Comparison of ENCODE assay signal across 9 mouse cellular contexts in the genomic region with DNA sequence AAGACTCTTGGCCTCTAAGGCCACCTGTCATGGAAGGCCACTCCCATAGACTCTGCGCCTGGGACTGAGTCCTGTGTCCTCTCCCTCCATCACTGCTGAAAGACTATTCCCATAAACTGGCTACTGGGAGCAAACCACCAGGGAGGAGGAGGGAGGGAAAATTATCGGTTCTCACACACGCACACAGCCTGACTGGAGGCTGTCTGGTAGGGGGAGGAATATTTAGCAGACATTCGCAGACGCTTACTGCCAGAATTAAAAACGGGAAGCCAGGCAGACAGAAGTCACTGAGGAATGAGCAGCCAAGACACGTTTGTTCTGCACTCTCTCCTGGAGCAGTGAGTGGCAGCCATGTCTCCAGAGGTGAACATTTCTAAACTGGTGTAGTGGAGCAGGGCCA. TPM values are rescaled to one million over a fixed set of nuclear protein-coding genes. Genes with fewer than 3 reads are reported as not detected.
DNase-seq lines count a peak whose midpoint lies in the region; ATAC-seq and TF ChIP-seq lines count a peak whose summit lies in the region.
"Had no signal": no experiment of that assay in that cellular context is flagged by ENCODE, and none has a peak within 500 bp of the region (broad histone marks: within the 10 kb centered on the region; RNA-seq: fewer than 3 reads in every experiment).

No protein-coding gene starts in this region.

- ATAC-seq in kidney, postnatal 0 days (replicated peaks; ENCODE audit: low FRiP score, low read depth), result no peak
- ATAC-seq in forebrain, postnatal 0 days, result peak; percentile 82
- ATAC-seq in intestine, postnatal 0 days, result no peak

- H3K27ac ChIP-seq in kidney, postnatal 0 days, result peak overlapping the region; percentile 25; the same call in 1 of the 2 replicates
- no peak overlapping the region; the same call in 1 of the 2 replicates for H3K27ac ChIP-seq in kidney, adult 2 months (ENCODE audit: insufficient read depth, low read depth, low read length)
- H3K27ac ChIP-seq in forebrain, postnatal 0 days (ENCODE audit: low read depth, low read length), result no peak overlapping the region
- no peak overlapping the region; the same call in 1 of the 2 replicates for H3K27ac ChIP-seq in intestine, postnatal 0 days (ENCODE audit: low read depth, low read length)
- H3K27ac ChIP-seq in thymus, adult 2 months (ENCODE audit: control insufficient read depth, insufficient read depth, low read length), result no peak overlapping the region

- no peak for TF ChIP-seq POLR2A in kidney, adult 2 months (IDR thresholded peaks at IDR 0.05; ENCODE audit: low read depth, low read length)
- TF ChIP-seq POLR2A in thymus, adult 2 months (IDR thresholded peaks at IDR 0.05; ENCODE audit: control insufficient read depth, extremely low read depth, insufficient read depth, low read length, poor library complexity), result no peak

- no peak overlapping the region for H3K4me2 ChIP-seq in kidney, postnatal 0 days (ENCODE audit: low read length)
- no peak overlapping the region for H3K4me2 ChIP-seq in forebrain, postnatal 0 days (ENCODE audit: low read depth)
- H3K4me2 ChIP-seq in intestine, postnatal 0 days (replicated peaks; ENCODE audit: low read depth), result no peak overlapping the region

- peaks cover 31% of the 10 kb centered on the region for H3K4me1 ChIP-seq in kidney, postnatal 0 days (replicated peaks; ENCODE audit: insufficient read depth, low read length)
- peaks cover 21% of the 10 kb centered on the region; the same call in 1 of the 2 replicates for H3K4me1 ChIP-seq in kidney, adult 2 months (ENCODE audit: control insufficient read depth, insufficient read depth, low read length)
- peaks cover 42% of the 10 kb centered on the region for H3K4me1 ChIP-seq in forebrain, postnatal 0 days (ENCODE audit: insufficient read depth)
- H3K4me1 ChIP-seq in intestine, postnatal 0 days (replicated peaks; ENCODE audit: control insufficient read depth, insufficient read depth, low read length), result peaks cover 13% of the 10 kb centered on the region; the same call in 1 of the 2 replicates
- peaks cover 13% of the 10 kb centered on the region for H3K4me1 ChIP-seq in thymus, adult 2 months (replicated peaks; ENCODE audit: control insufficient read depth, insufficient read depth, low read length)

- H3K4me3 ChIP-seq in kidney, postnatal 0 days (replicated peaks; ENCODE audit: low read depth, low read length), result no peak overlapping the region
- no peak overlapping the region for H3K4me3 ChIP-seq in kidney, adult 2 months (ENCODE audit: insufficient read depth, low read depth, low read length)
- H3K4me3 ChIP-seq in forebrain, postnatal 0 days (ENCODE audit: low read depth, low read length), result no peak overlapping the region
- H3K4me3 ChIP-seq in intestine, postnatal 0 days (ENCODE audit: low read depth, low read length), result no peak overlapping the region
- no peak overlapping the region for H3K4me3 ChIP-seq in thymus, adult 2 months (ENCODE audit: control insufficient read depth, insufficient read depth, low read length)

- WGBS in kidney, postnatal 0 days, result 35% methylated on average over 7 of the region's 7 CpGs
- 48% methylated on average over 7 of the region's 7 CpGs for WGBS in kidney, adult 2 months
- WGBS in forebrain, postnatal 0 days, result 24% methylated on average over 7 of the region's 7 CpGs
- 45% methylated on average over 7 of the region's 7 CpGs for WGBS in intestine, postnatal 0 days
- 63% methylated on average over 7 of the region's 7 CpGs for WGBS in thymus, adult 2 months

- no peak for DNase-seq in kidney, postnatal 0 days (ENCODE audit: low spot score)
- DNase-seq in kidney, adult 2 months, result no peak
- peak; percentile 81 for DNase-seq in brain, adult 2 months (ENCODE audit: low read depth, low spot score)
- peak; percentile 73 for DNase-seq in forebrain, postnatal 0 days
- no peak for DNase-seq in thymus, adult 2 months
- no peak for DNase-seq in cerebellum, postnatal 4 days (ENCODE audit: low spot score in 2 of 2)
- DNase-seq: cerebellum, postnatal 36 days had no signal

- no peak for TF ChIP-seq CTCF in kidney, postnatal 0 days (IDR thresholded peaks at IDR 0.05; ENCODE audit: low read depth)
- TF ChIP-seq CTCF in kidney, adult 2 months (conservative IDR thresholded peaks at IDR 0.05; ENCODE audit: insufficient read depth, insufficient read length, low read depth, low read length), result no peak
- peak; percentile 14; the same call in 1 of the 2 replicates for TF ChIP-seq CTCF in forebrain, postnatal 0 days (IDR thresholded peaks at IDR 0.05; ENCODE audit: low read depth)
- 0 out of 2 replicates have a peak, but pooled peaks have one; percentile 11 for TF ChIP-seq CTCF in intestine, postnatal 0 days (IDR thresholded peaks at IDR 0.05; ENCODE audit: low read depth)
- TF ChIP-seq CTCF in thymus, adult 2 months (IDR thresholded peaks at IDR 0.05; ENCODE audit: borderline replicate concordance, control insufficient read depth, extremely low read depth, insufficient read depth, low read length, poor library complexity), result no peak

- no peaks in the 10 kb centered on the region for H3K27me3 ChIP-seq in kidney, postnatal 0 days (ENCODE audit: insufficient read depth, low read length)
- no peaks in the 10 kb centered on the region for H3K27me3 ChIP-seq in kidney, adult 2 months (replicated peaks; ENCODE audit: control insufficient read depth, insufficient read depth, low read length)
- H3K27me3 ChIP-seq in forebrain, postnatal 0 days (ENCODE audit: insufficient read depth, low read length), result no peaks in the 10 kb centered on the region
- H3K27me3 ChIP-seq in intestine, postnatal 0 days (replicated peaks; ENCODE audit: control insufficient read depth, insufficient read depth, low read length), result no peaks in the 10 kb centered on the region
- no peaks in the 10 kb centered on the region for H3K27me3 ChIP-seq in thymus, adult 2 months (ENCODE audit: control insufficient read depth, insufficient read depth, low read length)
- H3K27me3 ChIP-seq: CH12.LX had no signal

- no peaks in the 10 kb centered on the region for H3K9me3 ChIP-seq in kidney, postnatal 0 days (replicated peaks; ENCODE audit: low read length)
- H3K9me3 ChIP-seq in forebrain, postnatal 0 days (ENCODE audit: low read length), result no peaks in the 10 kb centered on the region
- no peaks in the 10 kb centered on the region for H3K9me3 ChIP-seq in intestine, postnatal 0 days (ENCODE audit: control insufficient read depth)

- H3K9ac ChIP-seq in kidney, postnatal 0 days (ENCODE audit: low read depth, low read length), result no peak overlapping the region
- H3K9ac ChIP-seq in forebrain, postnatal 0 days, result no peak overlapping the region
- H3K9ac ChIP-seq in intestine, postnatal 0 days (ENCODE audit: low read depth, low read length), result no peak overlapping the region

- H3K36me3 ChIP-seq in kidney, postnatal 0 days (ENCODE audit: insufficient read depth, low read length), result 0 out of 2 replicates have a peak, but pooled peaks cover 8% of the 10 kb centered on the region
- H3K36me3 ChIP-seq in kidney, adult 2 months (ENCODE audit: control insufficient read depth, insufficient read depth, low read length), result no peaks in the 10 kb centered on the region
- peaks cover 6% of the 10 kb centered on the region; the same call in 1 of the 2 replicates for H3K36me3 ChIP-seq in forebrain, postnatal 0 days (ENCODE audit: insufficient read depth)
- peaks cover 14% of the 10 kb centered on the region; the same call in 1 of the 2 replicates for H3K36me3 ChIP-seq in intestine, postnatal 0 days (ENCODE audit: control insufficient read depth, insufficient read depth)
- no peaks in the 10 kb centered on the region for H3K36me3 ChIP-seq in thymus, adult 2 months (ENCODE audit: control insufficient read depth, insufficient read depth, low read length)

RNA-seq across cellular contexts. Expression of a gene that starts 35.9 kb away (rescaled TPM):
- polyA plus RNA-seq in kidney, postnatal 0 days (2015; fragmentation: Nextera tagmentation; extraction: Ambion mirVana), result 8.2 and 9.4 TPM in 2 replicates
- 8.1 and 8.3 TPM in 2 replicates for polyA plus RNA-seq in kidney, adult 2 months (2012; rRNA removed)
- total RNA-seq in forebrain, postnatal 0 days (2014; rRNA removed), result 36.7 and 44.3 TPM in 2 replicates
- polyA plus RNA-seq in forebrain, postnatal 0 days (2015; fragmentation: Nextera tagmentation; extraction: Ambion mirVana), result 8.7 and 10.6 TPM in 2 replicates
- polyA plus RNA-seq in intestine, postnatal 0 days (2015; fragmentation: Nextera tagmentation; extraction: Ambion mirVana), result 4.5 and 5.3 TPM in 2 replicates
- 10.9 and 11.7 TPM in 2 replicates for polyA plus RNA-seq in thymus, adult 2 months (2012; rRNA removed)

Comparison
In these comparisons a context has a peak if more than half of its experiments do, and no peak if none do; other contexts are left out.
1. DNase-seq: peak in brain, adult 2 months (single experiment) and forebrain, postnatal 0 days (single experiment); none in kidney, postnatal 0 days (single experiment), kidney, adult 2 months (single experiment), thymus, adult 2 months (single experiment) and cerebellum, postnatal 4 days (0 of 2).
2. CTCF ChIP-seq: peak in forebrain, postnatal 0 days (single experiment) and intestine, postnatal 0 days (single experiment); none in kidney, postnatal 0 days (single experiment), kidney, adult 2 months (single experiment) and thymus, adult 2 months (single experiment).